Mouse (Mus musculus): ENCODE measurements at regions not wholly inside any gene's neighbourhood (a gene's known extent, or its start where the extent isn't known, plus 50 kb on each side); places are given as distances from the start of the nearest gene placed in this dataset.

DNA sequence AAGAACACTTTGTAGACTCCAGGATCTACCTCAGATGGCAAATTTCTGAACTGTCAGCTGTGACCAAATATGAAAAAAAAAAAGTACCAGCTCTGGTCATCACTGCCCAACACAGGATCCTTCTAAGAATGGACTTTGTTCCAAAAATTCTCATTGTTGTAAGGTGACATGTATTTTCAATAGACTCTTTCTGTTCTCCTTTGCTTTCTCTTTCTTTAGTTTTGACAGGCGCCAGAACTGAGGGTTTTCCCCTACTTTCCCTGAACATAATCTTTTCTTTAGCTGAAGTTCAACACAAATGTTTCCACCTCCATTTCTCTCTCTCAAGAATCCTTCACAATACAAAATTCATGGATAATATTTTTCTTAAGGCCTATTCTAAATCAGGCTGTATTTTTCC, 579.1 kb upstream of the C030005K15Rik start:
- TF ChIP-seq CTCF (IDR thresholded peaks at IDR 0.05; ENCODE audit: borderline replicate concordance, insufficient read depth, low read length) (no peak), POLR2A (IDR thresholded peaks at IDR 0.05; ENCODE audit: low read depth, low read length) (no peak)

Data from embryonic fibroblast, embryonic 13.5 days (primary cell).